Comparison of ENCODE assay signal across 8 mouse cellular contexts in the genomic region with DNA sequence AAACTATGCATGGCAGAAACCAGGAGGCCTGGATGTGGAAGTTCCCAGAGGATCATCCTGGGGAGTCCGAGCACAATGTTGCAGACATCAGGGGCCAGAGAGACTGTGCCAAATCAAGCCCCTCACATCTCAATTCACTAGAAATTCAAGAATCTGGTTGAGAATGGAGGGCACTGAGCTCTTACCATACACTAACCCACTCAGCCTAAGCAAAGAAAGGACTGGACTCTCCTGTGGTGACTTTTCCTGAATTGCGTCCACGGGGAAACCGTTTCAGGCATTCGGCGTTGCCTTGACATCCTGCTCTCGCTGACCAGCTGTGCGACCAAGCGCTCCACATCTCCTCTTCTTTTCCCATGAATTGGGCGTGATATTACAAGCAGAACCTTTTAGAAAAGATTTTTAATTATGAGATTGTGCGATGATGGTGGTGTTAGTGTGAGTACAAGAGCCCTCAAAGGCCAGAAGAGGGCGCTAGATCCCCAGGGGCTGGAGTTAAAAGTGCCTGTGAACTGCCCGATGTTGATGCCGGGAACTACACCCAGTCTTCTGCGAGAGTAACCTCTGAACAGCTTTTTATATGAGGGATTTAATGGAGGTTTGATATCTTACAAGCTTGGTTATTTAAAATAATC. TPM values are rescaled to one million over a fixed set of nuclear protein-coding genes. Genes with fewer than 3 reads are reported as not detected.
A peak's percentile ranks its signal among the peaks of the same experiment; 100 is the strongest.
DNase-seq lines count a peak whose midpoint lies in the region; ATAC-seq and TF ChIP-seq lines count a peak whose summit lies in the region.

No protein-coding gene starts in this region.

- no peak for TF ChIP-seq POLR2A in small intestine, adult 2 months (IDR thresholded peaks at IDR 0.05; ENCODE audit: low read depth, low read length)

- H3K9ac ChIP-seq in forebrain, embryonic 16.5 days (replicated peaks; ENCODE audit: low read depth, low read length) = peak overlapping the region; percentile 41; the same call in 1 of the 2 replicates
- H3K9ac ChIP-seq in kidney, embryonic 14.5 days (ENCODE audit: low read depth, low read length) = no peak overlapping the region

- H3K27me3 ChIP-seq in forebrain, embryonic 16.5 days (replicated peaks; ENCODE audit: control insufficient read depth, insufficient read depth, low read length) = peaks cover 7% of the 10 kb centered on the region; the same call in 1 of the 2 replicates
- peaks cover 3% of the 10 kb centered on the region; the same call in 1 of the 2 replicates for H3K27me3 ChIP-seq in kidney, embryonic 14.5 days (ENCODE audit: control insufficient read depth, insufficient read depth, low read length)
- H3K27me3 ChIP-seq in small intestine, adult 2 months (ENCODE audit: control insufficient read depth, insufficient read depth, low read length) = no peaks in the 10 kb centered on the region

- H3K4me2 ChIP-seq in forebrain, embryonic 16.5 days (ENCODE audit: low read length) = peak overlapping the region; percentile 49
- H3K4me2 ChIP-seq in kidney, embryonic 14.5 days (replicated peaks; ENCODE audit: low read depth, low read length) = peak overlapping the region; percentile 35; the same call in 1 of the 2 replicates

- 28% methylated on average over 15 of the region's 15 CpGs for WGBS in forebrain, embryonic 16.5 days
- 29% methylated on average over 15 of the region's 15 CpGs for WGBS in kidney, embryonic 14.5 days
- WGBS in small intestine, adult 2 months = 36% methylated on average over 15 of the region's 15 CpGs

- DNase-seq in 3134 (ENCODE audit: extremely low read depth, insufficient read length, low spot score) = peak; percentile 33
- DNase-seq in cerebellum, adult 11 months = peak; percentile 51
- peak; percentile 63 for DNase-seq in lung, postnatal 14 days
- no peak for DNase-seq in urinary bladder, postnatal 4 days (ENCODE audit: low spot score in 2 of 2)

- ATAC-seq in CD4-positive, CD25-positive, alpha-beta regulatory T cell, adult 4 months = peak; percentile 53
- ATAC-seq in forebrain, embryonic 16.5 days = peak; percentile 66
- ATAC-seq in kidney, embryonic 14.5 days (ENCODE audit: low FRiP score, low TSS enrichment) = peak; percentile 71

- H3K4me1 ChIP-seq in forebrain, embryonic 16.5 days (replicated peaks; ENCODE audit: control insufficient read depth, insufficient read depth, low read length) = peaks cover 9% of the 10 kb centered on the region; the same call in 1 of the 2 replicates
- no peaks in the 10 kb centered on the region for H3K4me1 ChIP-seq in kidney, embryonic 14.5 days (ENCODE audit: control insufficient read depth, insufficient read depth, low read length)
- no peaks in the 10 kb centered on the region for H3K4me1 ChIP-seq in small intestine, adult 2 months (ENCODE audit: control insufficient read depth, insufficient read depth, insufficient read length, low read length)

- H3K4me3 ChIP-seq in forebrain, embryonic 16.5 days (replicated peaks; ENCODE audit: low read length) = peak overlapping the region; percentile 18; the same call in 1 of the 2 replicates
- H3K4me3 ChIP-seq in kidney, embryonic 14.5 days (ENCODE audit: low read length) = peak overlapping the region; percentile 7; the same call in 1 of the 2 replicates
- no peak overlapping the region for H3K4me3 ChIP-seq in small intestine, adult 2 months (ENCODE audit: low read depth, low read length)

- no peak overlapping the region for H3K27ac ChIP-seq in forebrain, embryonic 16.5 days (ENCODE audit: low read length)
- H3K27ac ChIP-seq in kidney, embryonic 14.5 days (ENCODE audit: low read depth, low read length) = no peak overlapping the region
- no peak overlapping the region for H3K27ac ChIP-seq in small intestine, adult 2 months (ENCODE audit: insufficient read depth, low read depth, low read length)

- peak; percentile 73; the same call in 1 of the 2 replicates for TF ChIP-seq CTCF in small intestine, adult 2 months (IDR thresholded peaks at IDR 0.05; ENCODE audit: extremely low read depth, insufficient read length, insufficient replicate concordance, low read depth, low read length)

- no peaks in the 10 kb centered on the region for H3K9me3 ChIP-seq in forebrain, embryonic 16.5 days (ENCODE audit: control insufficient read depth, low read length)
- no peaks in the 10 kb centered on the region for H3K9me3 ChIP-seq in kidney, embryonic 14.5 days (ENCODE audit: control insufficient read depth, low read length)

- no peaks in the 10 kb centered on the region for H3K36me3 ChIP-seq in forebrain, embryonic 16.5 days (ENCODE audit: control insufficient read depth, insufficient read depth)
- no peaks in the 10 kb centered on the region for H3K36me3 ChIP-seq in kidney, embryonic 14.5 days (ENCODE audit: control insufficient read depth, insufficient read depth, low read length)
- H3K36me3 ChIP-seq in small intestine, adult 2 months (ENCODE audit: control insufficient read depth, insufficient read depth, low read length) = no peaks in the 10 kb centered on the region

RNA-seq across cellular contexts. Expression of gene Sypl, which starts 43.0 kb away (rescaled TPM):
- polyA plus RNA-seq in CD4-positive, CD25-positive, alpha-beta regulatory T cell, adult 4 months (2017; shearing (Covaris generic)) = 10 to 100 TPM; 69.7 to 85.3 TPM
- polyA plus RNA-seq in forebrain, embryonic 16.5 days (2015; fragmentation: Nextera tagmentation; extraction: Ambion mirVana) = 37.8 and 47.8 TPM in 2 replicates
- 104 and 135 TPM in 2 replicates for polyA plus RNA-seq in kidney, embryonic 14.5 days (2014; fragmentation: Nextera tagmentation; extraction: Ambion mirVana)
- 21.7 and 33.1 TPM in 2 replicates for polyA plus RNA-seq in small intestine, adult 2 months (2012; rRNA removed)

Comparison
In these comparisons a context has a peak if more than half of its experiments do, and no peak if none do; other contexts are left out.
1. DNase-seq: peak in 3134 (single experiment), cerebellum, adult 11 months (single experiment) and lung, postnatal 14 days (single experiment); none in urinary bladder, postnatal 4 days (0 of 2).
2. Peak in every context shown above with its lines, with median percentiles within 50 percentile points of each other: ATAC-seq.